Mouse (Mus musculus) MEL (cell line): ENCODE results near the gene Diras1. TPM values are rescaled to one million over a fixed set of nuclear protein-coding genes. Genes with fewer than 3 reads are reported as not detected.

Experiments
- DNase-seq: peaks from one replicate; pipeline ENCODE4 v3.0.0; 2011; ENCODE audit warnings: low read depth, low spot score
- H3K27ac ChIP-seq: 2 replicates; pipeline ENCODE4 v1.5.1; 2012; ENCODE audit warnings: low read depth, mild to moderate bottlenecking, control low read depth, low read length, moderate library complexity; ENCODE audit not compliant: control insufficient read depth
- H3K27me3 ChIP-seq, 2 experiments: fragments of 150-350 bp in 1 of 2; sonication (generic) in 1 of 2; 2 replicates each; pipeline ENCODE4 v1.6.1; 2012; ENCODE audit warnings: low read length in 2 of 2, mild to moderate bottlenecking in 2 of 2, improper control_type of control experiment in 1 of 2, moderate library complexity in 1 of 2; ENCODE audit not compliant: insufficient read depth in 2 of 2, control insufficient read depth in 1 of 2
- H3K36me3 ChIP-seq, 2 experiments: 2 replicates each; pipeline ENCODE4 v1.6.1; 2012 to 2014; ENCODE audit warnings: low read length in 2 of 2, improper control_type of control experiment in 1 of 2, inconsistent platforms in 1 of 2, mild to moderate bottlenecking in 1 of 2; ENCODE audit not compliant: insufficient read depth in 2 of 2, control insufficient read depth in 1 of 2
- H3K4me1 ChIP-seq, 2 experiments: fragments of 150-350 bp in 1 of 2; sonication (generic) in 1 of 2; 2 replicates each; pipeline ENCODE4 v1.6.1; 2012; ENCODE audit warnings: low read length in 2 of 2, improper control_type of control experiment in 1 of 2, mild to moderate bottlenecking in 1 of 2; ENCODE audit not compliant: insufficient read depth in 2 of 2, control insufficient read depth in 1 of 2
- H3K4me3 ChIP-seq, 2 experiments: fragments of 150-350 bp in 1 of 2; sonication (generic) in 1 of 2; 2 replicates each; pipeline ENCODE4 v1.5.1; 2012; ENCODE audit warnings: low read depth in 2 of 2, low read length in 2 of 2, mild to moderate bottlenecking in 2 of 2, moderate library complexity in 2 of 2, control low read depth in 1 of 2, improper control_type of control experiment in 1 of 2; ENCODE audit not compliant: control insufficient read depth in 1 of 2, insufficient read depth in 1 of 2
- H3K79me2 ChIP-seq: 2 replicates; pipeline ENCODE4 v1.6.1; 2012; ENCODE audit warnings: mild to moderate bottlenecking, low read length, moderate library complexity; ENCODE audit not compliant: control insufficient read depth, poor library complexity, insufficient read depth
- H3K9ac ChIP-seq: 2 replicates; pipeline ENCODE4 v1.6.1; 2012; ENCODE audit warnings: low read depth, mild to moderate bottlenecking, control low read depth, low read length, moderate library complexity; ENCODE audit not compliant: control insufficient read depth, poor library complexity, severe bottlenecking
- H3K9me3 ChIP-seq: fragments of 150-350 bp; sonication (generic); replicated peaks from 2 replicates; pipeline ENCODE4 v1.6.1; 2012; ENCODE audit warnings: mild to moderate bottlenecking, low read length, improper control_type of control experiment, moderate library complexity; ENCODE audit not compliant: insufficient read depth
- BHLHE40 ChIP-seq: IDR thresholded peaks from 2 replicates; pipeline ENCODE4 v1.6.1; 2012; ENCODE audit warnings: low read depth, mild to moderate bottlenecking, inconsistent platforms, low read length, improper control_type of control experiment, borderline replicate concordance
- CHD1 ChIP-seq: IDR thresholded peaks from 2 replicates; pipeline ENCODE4 v1.6.1; 2012; ENCODE audit warnings: low read depth, mild to moderate bottlenecking, inconsistent platforms, low read length, improper control_type of control experiment
- CTCF ChIP-seq, 3 experiments: IDR thresholded peaks in 2 of 3; conservative IDR thresholded peaks in 1 of 3; 2 replicates each; pipeline ENCODE4 v1.5.1; 2011 to 2012; ENCODE audit warnings: low read length in 3 of 3, low read depth in 2 of 3, mild to moderate bottlenecking in 2 of 3, improper control_type of control experiment in 1 of 3, inconsistent platforms in 1 of 3, mixed read lengths in 1 of 3, moderate library complexity in 1 of 3; ENCODE audit not compliant: control insufficient read depth in 1 of 3, insufficient read depth in 1 of 3, poor library complexity in 1 of 3, severe bottlenecking in 1 of 3
- E2F4 ChIP-seq: IDR thresholded peaks from 2 replicates; pipeline ENCODE4 v1.6.1; 2011; ENCODE audit warnings: low read depth, low read length, improper control_type of control experiment, borderline replicate concordance
- KAT2A ChIP-seq: conservative IDR thresholded peaks from 2 replicates; pipeline ENCODE4 v1.6.1; 2012; ENCODE audit warnings: low read depth, low read length, improper control_type of control experiment, inconsistent platforms
- MXI1 ChIP-seq: IDR thresholded peaks from 2 replicates; pipeline ENCODE4 v1.6.1; 2011; ENCODE audit warnings: mild to moderate bottlenecking, low read depth, low read length, improper control_type of control experiment
- MYB ChIP-seq: IDR thresholded peaks from 2 replicates; pipeline ENCODE4 v1.6.1; 2011; ENCODE audit warnings: mild to moderate bottlenecking, low read depth, low read length, improper control_type of control experiment
- MYC ChIP-seq: IDR thresholded peaks from 2 replicates; pipeline ENCODE4 v1.6.1; 2011; ENCODE audit warnings: low read depth, mild to moderate bottlenecking, low read length, improper control_type of control experiment, moderate library complexity
- RCOR1 ChIP-seq: IDR thresholded peaks from 2 replicates; pipeline ENCODE4 v1.6.1; 2012; ENCODE audit warnings: low read depth, mild to moderate bottlenecking, inconsistent platforms, low read length, improper control_type of control experiment
- TAL1 ChIP-seq: IDR thresholded peaks from 2 replicates; pipeline ENCODE4 v1.6.1; 2012; ENCODE audit warnings: mild to moderate bottlenecking, inconsistent platforms, low read length, moderate library complexity, mixed read lengths
- TBP ChIP-seq: IDR thresholded peaks from 2 replicates; pipeline ENCODE4 v1.8.0; 2011; ENCODE audit warnings: low read depth, low read length, improper control_type of control experiment
- ZC3H11A ChIP-seq: IDR thresholded peaks from 2 replicates; pipeline ENCODE4 v1.6.1; 2012; ENCODE audit warnings: low read depth, mild to moderate bottlenecking, inconsistent platforms, low read length, improper control_type of control experiment
- ZKSCAN1 ChIP-seq: IDR thresholded peaks from 2 replicates; pipeline ENCODE4 v1.6.1; 2012; ENCODE audit warnings: low read depth, mild to moderate bottlenecking, inconsistent platforms, low read length, improper control_type of control experiment, moderate library complexity
- ZNF384 ChIP-seq: IDR thresholded peaks from 2 replicates; pipeline ENCODE4 v1.6.1; 2012; ENCODE audit warnings: low read depth, mild to moderate bottlenecking, inconsistent platforms, low read length, improper control_type of control experiment
- polyA plus RNA-seq, 2 experiments: library from polyadenylated mRNA; stranded (reverse) in 1 of 2; unstranded in 1 of 2; fragments of >175 nt in 1 of 2; fragments of >200 nt in 1 of 2; gene quantifications; 2 replicates each; pipeline versions ENCODE4 v1.2.1 to v1.2.4; 2012; ENCODE audit warnings: low replicate concordance in 2 of 2, low read depth in 1 of 2; ENCODE audit not compliant: insufficient read length in 2 of 2, insufficient read depth in 1 of 2, missing spikeins in 1 of 2
- total RNA-seq: library from RNA; depleted of rRNA; stranded (reverse); fragments of 300-350 nt; gene quantifications from 2 replicates; pipeline ENCODE4 v1.2.3, GENCODE M21; 2012

The Diras1 gene
- total and polyA plus RNA-seq, 3 experiments, result 0.04 TPM; not detected in 2

DNA sequence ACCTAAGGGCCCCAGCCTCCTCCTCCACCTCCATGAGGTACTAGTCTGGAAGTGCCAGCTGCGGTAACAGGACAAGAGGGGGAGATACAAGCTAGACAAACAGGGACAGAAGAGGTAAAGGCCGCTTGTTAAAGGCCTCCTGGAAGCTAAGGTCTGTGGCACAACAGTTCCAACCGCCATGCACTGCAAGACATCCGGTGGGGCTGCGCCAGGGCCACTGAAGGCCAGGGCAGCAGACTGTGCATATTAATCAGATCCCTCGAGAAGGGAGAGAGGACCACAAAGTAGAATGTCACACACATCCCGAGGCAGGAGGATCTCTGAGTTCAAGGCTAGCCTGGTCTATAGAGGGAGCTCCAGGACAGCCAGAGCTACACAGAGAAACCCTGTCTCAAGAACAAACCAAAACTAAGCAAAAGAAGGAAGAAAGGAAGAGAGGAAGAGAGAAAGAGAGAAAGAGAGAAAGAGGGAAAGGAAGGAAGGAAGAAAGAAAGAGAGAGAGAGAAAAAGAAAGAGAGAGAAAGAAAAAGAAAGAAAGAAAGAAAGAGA is 43.8 kb downstream of the Diras1 start:
- no peaks in the 10 kb centered on the region for H3K27me3 ChIP-seq
- H3K79me2 ChIP-seq, result no peaks in the 10 kb centered on the region
- H3K9ac ChIP-seq, result no peak overlapping the region
- DNase-seq, result no peak
- no peaks in the 10 kb centered on the region for H3K36me3 ChIP-seq
- TF ChIP-seq ZC3H11A, result no peak
- no peak for TF ChIP-seq MYC
- TF ChIP-seq CTCF (IDR thresholded peaks at IDR 0.05 in 2 of 3, conservative IDR thresholded peaks at IDR 0.05 in 1 of 3; ENCODE audit: control insufficient read depth in 1 of 3, insufficient read depth in 1 of 3, low read depth in 2 of 3, low read length in 3 of 3, poor library complexity in 1 of 3, severe bottlenecking in 1 of 3), result peak in 1 of 3 experiments; percentile 3; a peak in 1 of 6 replicates
- TF ChIP-seq, all 39 proteins: peak for 1
- no peaks in the 10 kb centered on the region for H3K9me3 ChIP-seq
- no peaks in the 10 kb centered on the region for H3K4me1 ChIP-seq
- no peak overlapping the region for H3K27ac ChIP-seq
- no peak overlapping the region for H3K4me3 ChIP-seq

- Histone ChIP-seq H3K4me3 (no peak overlapping the region), H3K27ac (no peak overlapping the region), H3K9me3 (no peaks in the 10 kb centered on the region), H3K27me3 (no peaks in the 10 kb centered on the region), H3K9ac (no peak overlapping the region), H3K36me3 (no peaks in the 10 kb centered on the region), H3K4me1 (no peaks in the 10 kb centered on the region), H3K79me2 (no peaks in the 10 kb centered on the region)
- TF ChIP-seq TAL1 (no peak), E2F4 (no peak), RCOR1 (no peak), BHLHE40 (no peak), TBP (no peak), CHD1 (no peak), KAT2A (no peak)
- DNase-seq, result no peak
Observed at GRCm38 (mm10) chr10:80975478-80975877, 50.0 kb downstream of the Diras1 start.

DNA sequence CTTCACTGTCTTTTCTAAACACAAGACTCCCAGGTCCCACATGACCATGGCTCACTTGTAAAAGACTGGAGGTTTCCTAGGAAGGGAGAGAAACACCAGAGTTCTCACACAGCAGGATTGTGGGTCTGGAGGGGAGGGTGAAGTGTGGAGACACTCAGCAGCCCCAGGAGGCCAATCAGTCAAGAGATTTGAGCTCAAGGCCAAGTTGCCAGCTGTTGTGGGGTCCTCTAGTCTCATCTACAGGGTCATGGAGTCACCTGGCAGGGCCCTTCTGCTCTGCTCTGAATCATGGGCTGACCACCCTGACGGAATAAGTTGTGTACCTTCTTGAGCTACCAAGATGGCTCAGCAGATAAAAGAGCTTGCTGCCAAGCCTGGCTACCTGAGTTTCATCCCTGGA is 51.7 kb downstream of the Diras1 start:
- Histone ChIP-seq H3K4me1 (no peaks in the 10 kb centered on the region), H3K27me3 (no peaks in the 10 kb centered on the region), H3K36me3 (no peaks in the 10 kb centered on the region), H3K27ac (no peak overlapping the region), H3K9ac (no peak overlapping the region), H3K79me2 (no peaks in the 10 kb centered on the region), H3K4me3 (no peak overlapping the region), H3K9me3 (no peaks in the 10 kb centered on the region)
- TF ChIP-seq ZKSCAN1 (no peak), ZNF384 (no peak), MYB (no peak), MXI1 (no peak)
- DNase-seq, result no peak
